Mouse (Mus musculus): Measurements from ENCODE around the gene Hcrt.

The Hcrt gene

GRCm38 (mm10) chr11:100711783-100712615, 50.7 kb downstream of the Hcrt start, which contains the start of gene Kat2a:
Gene Kat2a, minus strand, starts transcription at chr11:100712465.
- peak; percentile 85 for DNase-seq (ENCODE audit: low spot score)
